Mouse (Mus musculus): ENCODE data around the gene Prr13. TPM values are rescaled to one million over a fixed set of nuclear protein-coding genes. Genes with fewer than 3 reads are reported as not detected.

Gene Prr13
- total and polyA plus RNA-seq, 3 experiments = 17.3 to 73.3 TPM; not detected in 1

- peaks cover 0 to 26% of the 10 kb centered on the region in 2 experiments; a peak in 2 of 4 replicates for H3K36me3 ChIP-seq (ENCODE audit: control insufficient read depth in 1 of 2, insufficient read depth in 2 of 2, low read length in 2 of 2)
- H3K4me1 ChIP-seq (ENCODE audit: control insufficient read depth in 1 of 2, insufficient read depth in 2 of 2, low read length in 2 of 2) = peaks cover 5 to 36% of the 10 kb centered on the region in 2 experiments
- no peak for TF ChIP-seq E2F4 (IDR thresholded peaks at IDR 0.05; ENCODE audit: borderline replicate concordance, low read depth, low read length)
- no peak for TF ChIP-seq MAX (IDR thresholded peaks at IDR 0.05; ENCODE audit: low read length)
- TF ChIP-seq USF1 (IDR thresholded peaks at IDR 0.05; ENCODE audit: low read depth, low read length) = no peak
- no peak for TF ChIP-seq CHD1 (IDR thresholded peaks at IDR 0.05; ENCODE audit: low read depth, low read length)
- TF ChIP-seq GABPA (IDR thresholded peaks at IDR 0.05; ENCODE audit: low read depth, low read length) = no peak
- TF ChIP-seq MAFK (IDR thresholded peaks at IDR 0.05; ENCODE audit: borderline replicate concordance, low read depth, low read length) = no peak
- TF ChIP-seq POLR2A (IDR thresholded peaks at IDR 0.05; ENCODE audit: control insufficient read depth in 1 of 2, insufficient read depth in 1 of 2, low read depth in 1 of 2, low read length in 2 of 2, poor library complexity in 1 of 2) = 0 out of 4 replicates have a peak, but pooled peaks of 1 of the 2 experiments have one; percentile 1
- TF ChIP-seq JUND (IDR thresholded peaks at IDR 0.05; ENCODE audit: low read depth, low read length) = no peak
- 0 out of 2 replicates have a peak, but pooled peaks have one; percentile 4 for TF ChIP-seq KAT2A (conservative IDR thresholded peaks at IDR 0.05; ENCODE audit: low read depth, low read length)
- no peak for TF ChIP-seq EP300 (IDR thresholded peaks at IDR 0.05; ENCODE audit: low read depth in 1 of 2, low read length in 2 of 2)
- no peak for TF ChIP-seq BHLHE40 (IDR thresholded peaks at IDR 0.05; ENCODE audit: borderline replicate concordance, low read depth, low read length)
- TF ChIP-seq POLR2AphosphoS2 (IDR thresholded peaks at IDR 0.05; ENCODE audit: low read length) = no peak
- TF ChIP-seq ZC3H11A (IDR thresholded peaks at IDR 0.05; ENCODE audit: low read depth, low read length) = no peak
- no peak for TF ChIP-seq ETS1 (IDR thresholded peaks at IDR 0.05; ENCODE audit: low read depth, low read length)
- TF ChIP-seq MYB (IDR thresholded peaks at IDR 0.05; ENCODE audit: low read depth, low read length) = no peak
- TF ChIP-seq MEF2A (IDR thresholded peaks at IDR 0.05; ENCODE audit: extremely low read depth, insufficient replicate concordance, low read depth, low read length, poor library complexity, severe bottlenecking) = no peak
- 0 out of 2 replicates have a peak, but pooled peaks have one; percentile 12 for TF ChIP-seq GATA1 (IDR thresholded peaks at IDR 0.05; ENCODE audit: low read depth, low read length)
- TF ChIP-seq ZMIZ1 (IDR thresholded peaks at IDR 0.05; ENCODE audit: low read depth, low read length) = no peak
- TF ChIP-seq UBTF (IDR thresholded peaks at IDR 0.05; ENCODE audit: borderline replicate concordance, insufficient read depth, low read depth, low read length) = no peak
- no peak for TF ChIP-seq SMC3 (IDR thresholded peaks at IDR 0.05; ENCODE audit: low read depth, low read length)
- H3K79me2 ChIP-seq (ENCODE audit: control insufficient read depth, insufficient read depth, low read length, poor library complexity) = peaks cover 2% of the 10 kb centered on the region; the same call in 1 of the 2 replicates
- no peak for DNase-seq (ENCODE audit: low read depth, low spot score)
- H3K27ac ChIP-seq (ENCODE audit: control insufficient read depth, low read depth, low read length) = peak overlapping the region; percentile 96
- H3K4me3 ChIP-seq (ENCODE audit: control insufficient read depth in 1 of 2, insufficient read depth in 1 of 2, low read depth in 2 of 2, low read length in 2 of 2) = peak overlapping the region; percentile 78 to 79
- peak overlapping the region; percentile 79 for H3K9ac ChIP-seq (ENCODE audit: control insufficient read depth, low read depth, low read length, poor library complexity, severe bottlenecking)
- no peaks in the 10 kb centered on the region for H3K27me3 ChIP-seq (ENCODE audit: control insufficient read depth in 1 of 2, insufficient read depth in 2 of 2, low read length in 2 of 2)
- no peaks in the 10 kb centered on the region for H3K9me3 ChIP-seq (replicated peaks; ENCODE audit: insufficient read depth, low read length)
Measured at GRCm38 (mm10) chr15:102459381-102459780, 553 bp downstream of the Prr13 start.

DNA sequence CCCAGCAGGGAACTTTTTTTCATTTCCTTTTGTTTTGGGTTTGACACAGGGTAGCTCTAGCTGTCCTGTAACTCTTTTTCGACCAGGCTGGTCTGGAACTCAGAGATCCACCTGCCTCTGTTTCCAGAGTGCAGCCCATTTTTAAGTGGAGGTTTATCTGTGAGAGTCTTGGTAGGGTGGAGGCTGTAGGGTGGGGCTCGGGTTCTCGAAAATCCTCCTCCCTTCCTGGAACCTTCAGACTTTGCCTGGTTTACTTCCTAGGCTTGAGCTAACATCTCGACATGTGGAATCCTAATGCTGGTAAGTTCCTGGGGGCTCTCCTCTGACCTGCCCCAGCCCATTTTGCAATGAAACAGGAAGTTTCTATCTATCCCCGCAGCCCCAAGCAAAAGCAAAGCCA, 1.0 kb downstream of the Prr13 start:
- Histone ChIP-seq H3K4me1 (ENCODE audit: control insufficient read depth in 1 of 2, insufficient read depth in 2 of 2, low read length in 2 of 2) (peaks cover 5 to 36% of the 10 kb centered on the region in 2 experiments), H3K4me3 (ENCODE audit: control insufficient read depth in 1 of 2, insufficient read depth in 1 of 2, low read depth in 2 of 2, low read length in 2 of 2) (peak overlapping the region; percentile 78 to 79), H3K27ac (ENCODE audit: control insufficient read depth, low read depth, low read length) (peak overlapping the region; percentile 96), H3K79me2 (ENCODE audit: control insufficient read depth, insufficient read depth, low read length, poor library complexity) (peaks cover 2% of the 10 kb centered on the region; the same call in 1 of the 2 replicates), H3K9ac (ENCODE audit: control insufficient read depth, low read depth, low read length, poor library complexity, severe bottlenecking) (peak overlapping the region; percentile 79), H3K27me3 (ENCODE audit: control insufficient read depth in 1 of 2, insufficient read depth in 2 of 2, low read length in 2 of 2) (no peaks in the 10 kb centered on the region), H3K9me3 (replicated peaks; ENCODE audit: insufficient read depth, low read length) (no peaks in the 10 kb centered on the region), H3K36me3 (ENCODE audit: control insufficient read depth in 1 of 2, insufficient read depth in 2 of 2, low read length in 2 of 2) (peaks cover 0 to 26% of the 10 kb centered on the region in 2 experiments; a peak in 2 of 4 replicates)
- peak; percentile 71 for DNase-seq (ENCODE audit: low read depth, low spot score)
- peak; percentile 38 to 48; a peak in 2 of 4 replicates for TF ChIP-seq EP300 (IDR thresholded peaks at IDR 0.05; ENCODE audit: low read depth in 1 of 2, low read length in 2 of 2)
- no peak for TF ChIP-seq UBTF (IDR thresholded peaks at IDR 0.05; ENCODE audit: borderline replicate concordance, insufficient read depth, low read depth, low read length)
- no peak for TF ChIP-seq SMC3 (IDR thresholded peaks at IDR 0.05; ENCODE audit: low read depth, low read length)
- TF ChIP-seq TAL1 (IDR thresholded peaks at IDR 0.05; ENCODE audit: low read length) = no peak
- TF ChIP-seq MXI1 (IDR thresholded peaks at IDR 0.05; ENCODE audit: low read depth, low read length) = peak; percentile 56
- TF ChIP-seq NELFE (IDR thresholded peaks at IDR 0.05; ENCODE audit: low read depth, low read length) = no peak
- TF ChIP-seq BHLHE40 (IDR thresholded peaks at IDR 0.05; ENCODE audit: borderline replicate concordance, low read depth, low read length) = no peak
- 0 out of 2 replicates have a peak, but pooled peaks have one; percentile 16 for TF ChIP-seq MYC (IDR thresholded peaks at IDR 0.05; ENCODE audit: low read depth, low read length)
- peak; percentile 66 for TF ChIP-seq SIN3A (IDR thresholded peaks at IDR 0.05; ENCODE audit: low read length)
- TF ChIP-seq MAZ (IDR thresholded peaks at IDR 0.05; ENCODE audit: low read depth, low read length) = peak; percentile 39; the same call in 1 of the 2 replicates
- no peak for TF ChIP-seq CHD1 (IDR thresholded peaks at IDR 0.05; ENCODE audit: low read depth, low read length)
- TF ChIP-seq GATA1 (IDR thresholded peaks at IDR 0.05; ENCODE audit: low read depth, low read length) = 0 out of 2 replicates have a peak, but pooled peaks have one; percentile 9
- no peak for TF ChIP-seq USF2 (IDR thresholded peaks at IDR 0.05; ENCODE audit: borderline replicate concordance in 1 of 2, insufficient read depth in 1 of 2, low read depth in 1 of 2, low read length in 2 of 2)
- TF ChIP-seq ZKSCAN1 (IDR thresholded peaks at IDR 0.05; ENCODE audit: low read depth, low read length) = no peak
- TF ChIP-seq RCOR1 (IDR thresholded peaks at IDR 0.05; ENCODE audit: low read depth, low read length) = 0 out of 2 replicates have a peak, but pooled peaks have one; percentile 44
- 0 out of 2 replicates have a peak, but pooled peaks have one; percentile 16 for TF ChIP-seq ELF1 (IDR thresholded peaks at IDR 0.05; ENCODE audit: low read depth, low read length)

Measured in MEL (cell line).